Mouse (Mus musculus): ENCODE measurements around the gene Mroh2b. TPM values are rescaled to one million over a fixed set of nuclear protein-coding genes. Genes with fewer than 3 reads are reported as not detected.

Mroh2b gene
- polyA plus RNA-seq (2015; fragmentation: Nextera tagmentation; extraction: Ambion mirVana) = not detected in 2 replicates

DNA sequence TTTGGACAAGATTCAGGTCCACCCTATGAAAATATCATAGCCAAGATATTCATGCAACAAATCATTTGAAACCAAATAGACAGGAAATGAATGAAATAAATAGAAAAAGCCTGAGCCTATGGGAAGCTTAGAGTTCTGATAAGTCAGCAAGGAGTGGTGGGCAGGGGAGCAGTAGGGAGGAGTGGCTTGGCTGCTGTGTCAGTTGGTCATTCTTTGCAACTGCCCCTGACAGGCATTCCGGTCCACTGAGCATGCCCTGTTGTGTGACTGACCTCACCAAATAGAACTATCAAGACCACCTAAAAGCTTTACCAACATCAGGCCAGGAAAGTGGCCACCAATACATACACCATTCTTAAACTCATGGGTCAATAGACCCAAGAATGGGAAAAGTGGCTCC, at the start of gene Mroh2b:
Gene Mroh2b (plus strand): TSS at position 301 of the 400 bp plus-strand sequence.
- no peak within 1 kb of the TSS for H3K4me3 ChIP-seq
- H3K9me3 ChIP-seq = no peaks in the 10 kb centered on the region
- H3K36me3 ChIP-seq = no peaks in the 10 kb centered on the region
- no peak within 1 kb of the TSS for H3K9ac ChIP-seq
- no peaks in the 10 kb centered on the region for H3K27me3 ChIP-seq (replicated peaks)
- no peak within 1 kb of the TSS for H3K27ac ChIP-seq (replicated peaks)
- no peak within 1 kb of the TSS for H3K4me2 ChIP-seq
- 86% methylated on average over 1 of the region's 1 CpGs for WGBS
- ATAC-seq (ENCODE audit: extremely low read depth, insufficient number of reproducible peaks, low FRiP score, low TSS enrichment) = no peak
- no peaks in the 10 kb centered on the region for H3K4me1 ChIP-seq

DNA sequence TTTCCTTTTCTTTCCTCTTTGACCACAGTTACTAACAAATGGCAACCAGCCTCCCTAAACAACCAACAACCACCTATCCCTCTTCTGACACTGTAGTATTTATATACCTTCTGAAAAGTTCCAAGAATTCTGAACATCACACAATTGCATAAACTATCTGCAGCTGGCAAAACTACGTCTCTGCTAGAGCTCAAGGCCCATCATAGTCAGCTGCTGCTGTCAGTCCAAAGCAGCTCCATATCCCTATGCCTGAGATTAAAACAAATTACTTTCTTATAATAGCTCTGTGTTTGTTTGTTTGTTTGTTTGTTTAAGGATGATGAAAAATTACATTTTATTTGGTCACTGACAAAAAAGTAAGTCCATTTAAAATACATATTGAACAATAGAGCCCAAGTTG, 48.5 kb upstream of the Mroh2b start:
- H3K4me2 ChIP-seq = no peak overlapping the region
- no peak for ATAC-seq (ENCODE audit: extremely low read depth, insufficient number of reproducible peaks, low FRiP score, low TSS enrichment)
- no peaks in the 10 kb centered on the region for H3K27me3 ChIP-seq (replicated peaks)
- no peaks in the 10 kb centered on the region for H3K4me1 ChIP-seq
- no peaks in the 10 kb centered on the region for H3K9me3 ChIP-seq
- no peak overlapping the region for H3K9ac ChIP-seq
- H3K27ac ChIP-seq (replicated peaks) = no peak overlapping the region
- no peaks in the 10 kb centered on the region for H3K36me3 ChIP-seq
- WGBS = 82% methylated on average over 1 of the region's 1 CpGs
- no peak overlapping the region for H3K4me3 ChIP-seq

DNA sequence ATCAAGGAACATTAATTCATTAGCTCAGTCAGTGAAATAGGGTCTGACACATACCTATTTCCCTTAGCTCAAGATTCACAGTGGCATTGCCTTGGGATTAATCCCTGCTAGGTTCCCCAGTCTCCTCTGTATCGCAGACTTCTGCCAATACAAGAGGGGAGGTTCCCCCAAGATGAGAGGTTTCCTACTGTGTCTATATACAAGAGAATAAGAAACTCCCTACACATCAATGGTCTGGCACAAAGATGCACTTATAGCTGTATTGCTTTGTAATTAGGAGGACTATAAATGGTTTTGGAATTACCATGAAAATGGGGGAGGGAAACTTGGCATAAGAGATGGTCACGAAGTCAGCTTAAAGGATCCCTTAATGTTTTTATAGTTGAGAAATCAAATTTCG, 3.6 kb upstream of the Mroh2b start:
- H3K27ac ChIP-seq (replicated peaks) = no peak overlapping the region
- no peak for ATAC-seq (ENCODE audit: extremely low read depth, insufficient number of reproducible peaks, low FRiP score, low TSS enrichment)
- H3K9me3 ChIP-seq = no peaks in the 10 kb centered on the region
- no peaks in the 10 kb centered on the region for H3K36me3 ChIP-seq
- H3K9ac ChIP-seq = no peak overlapping the region
- H3K27me3 ChIP-seq (replicated peaks) = no peaks in the 10 kb centered on the region
- H3K4me1 ChIP-seq = no peaks in the 10 kb centered on the region
- H3K4me2 ChIP-seq = no peak overlapping the region
- no peak overlapping the region for H3K4me3 ChIP-seq
- WGBS = 69% methylated on average over 3 of the region's 3 CpGs

DNA sequence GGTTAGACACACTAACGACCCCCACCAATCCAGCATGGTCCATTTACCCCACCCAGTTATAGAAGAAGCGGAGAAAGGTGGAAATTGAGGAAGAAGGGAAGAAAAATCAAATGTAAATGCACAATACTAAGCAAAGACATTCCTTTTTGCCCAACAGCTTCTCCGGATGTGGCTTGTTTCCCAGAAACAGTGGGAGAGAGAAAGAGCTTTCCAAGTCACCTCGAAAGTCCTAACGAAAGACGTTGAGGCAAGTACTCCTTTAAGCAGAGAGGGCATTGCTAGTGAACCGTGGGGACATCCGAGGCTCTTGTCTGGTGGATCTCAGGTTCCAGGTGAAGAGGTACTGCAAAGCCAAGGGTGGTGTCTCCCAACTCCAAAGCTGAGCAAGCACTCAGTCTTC, 36.2 kb downstream of the Mroh2b start:
- no peak overlapping the region for H3K9ac ChIP-seq
- ATAC-seq (ENCODE audit: extremely low read depth, insufficient number of reproducible peaks, low FRiP score, low TSS enrichment) = no peak
- H3K4me3 ChIP-seq = no peak overlapping the region
- H3K36me3 ChIP-seq = no peaks in the 10 kb centered on the region
- no peaks in the 10 kb centered on the region for H3K4me1 ChIP-seq
- no peak overlapping the region for H3K27ac ChIP-seq (replicated peaks)
- no peaks in the 10 kb centered on the region for H3K27me3 ChIP-seq (replicated peaks)
- H3K4me2 ChIP-seq = no peak overlapping the region
- 82% methylated on average over 8 of the region's 8 CpGs for WGBS
- H3K9me3 ChIP-seq = no peaks in the 10 kb centered on the region

DNA sequence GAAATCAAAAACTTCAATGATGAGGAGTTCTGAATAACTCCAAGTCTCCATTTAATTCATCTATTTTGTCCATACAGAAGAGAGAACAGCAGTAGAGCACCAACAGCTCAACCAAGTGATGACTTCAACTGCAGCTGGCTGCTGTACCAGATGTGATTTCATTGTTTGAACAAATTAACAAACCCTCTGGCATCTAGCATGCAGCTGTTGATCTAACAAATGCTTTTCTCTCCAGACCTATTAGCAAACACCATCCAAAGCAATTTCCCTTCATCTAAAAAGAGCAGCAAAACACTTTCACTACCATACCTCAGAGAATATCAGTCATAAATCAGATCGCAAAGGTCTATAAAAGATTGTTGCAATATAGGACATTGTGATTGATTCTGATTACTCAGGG, 74.8 kb downstream of the Mroh2b start:
- Histone ChIP-seq H3K4me3 (no peak overlapping the region), H3K9me3 (no peaks in the 10 kb centered on the region), H3K36me3 (no peaks in the 10 kb centered on the region), H3K4me1 (no peaks in the 10 kb centered on the region), H3K27me3 (replicated peaks) (no peaks in the 10 kb centered on the region), H3K27ac (replicated peaks) (no peak overlapping the region), H3K4me2 (no peak overlapping the region), H3K9ac (no peak overlapping the region)
- no peak for ATAC-seq (ENCODE audit: extremely low read depth, insufficient number of reproducible peaks, low FRiP score, low TSS enrichment)
- 86% methylated on average over 1 of the region's 1 CpGs for WGBS

DNA sequence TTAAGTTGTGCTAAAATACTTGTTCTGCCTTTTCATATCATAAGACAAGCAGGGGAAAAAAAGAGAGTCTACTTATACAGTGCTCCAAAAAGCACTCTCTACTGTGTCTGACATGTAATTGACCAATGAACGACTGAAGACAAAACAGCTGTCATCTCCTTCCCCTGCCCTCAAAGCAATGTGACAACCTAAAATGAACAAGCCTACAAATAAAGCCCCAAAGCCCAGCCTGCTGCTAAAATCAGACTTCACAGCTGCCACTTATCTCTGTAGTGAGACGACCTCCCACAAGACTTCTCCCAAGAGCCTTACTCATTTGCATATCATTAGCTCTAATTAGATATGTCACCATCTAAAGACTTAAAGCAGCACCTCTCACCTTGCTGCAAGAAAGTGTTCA, 104.4 kb downstream of the Mroh2b start:
- no peaks in the 10 kb centered on the region for H3K4me1 ChIP-seq
- WGBS = 13% methylated on average over 2 of the region's 2 CpGs
- H3K36me3 ChIP-seq = no peaks in the 10 kb centered on the region
- H3K9me3 ChIP-seq = no peaks in the 10 kb centered on the region
- no peak overlapping the region for H3K4me3 ChIP-seq
- no peak for ATAC-seq (ENCODE audit: extremely low read depth, insufficient number of reproducible peaks, low FRiP score, low TSS enrichment)
- H3K27ac ChIP-seq (replicated peaks) = no peak overlapping the region
- H3K27me3 ChIP-seq (replicated peaks) = no peaks in the 10 kb centered on the region
- H3K4me2 ChIP-seq = no peak overlapping the region
- H3K9ac ChIP-seq = no peak overlapping the region

DNA sequence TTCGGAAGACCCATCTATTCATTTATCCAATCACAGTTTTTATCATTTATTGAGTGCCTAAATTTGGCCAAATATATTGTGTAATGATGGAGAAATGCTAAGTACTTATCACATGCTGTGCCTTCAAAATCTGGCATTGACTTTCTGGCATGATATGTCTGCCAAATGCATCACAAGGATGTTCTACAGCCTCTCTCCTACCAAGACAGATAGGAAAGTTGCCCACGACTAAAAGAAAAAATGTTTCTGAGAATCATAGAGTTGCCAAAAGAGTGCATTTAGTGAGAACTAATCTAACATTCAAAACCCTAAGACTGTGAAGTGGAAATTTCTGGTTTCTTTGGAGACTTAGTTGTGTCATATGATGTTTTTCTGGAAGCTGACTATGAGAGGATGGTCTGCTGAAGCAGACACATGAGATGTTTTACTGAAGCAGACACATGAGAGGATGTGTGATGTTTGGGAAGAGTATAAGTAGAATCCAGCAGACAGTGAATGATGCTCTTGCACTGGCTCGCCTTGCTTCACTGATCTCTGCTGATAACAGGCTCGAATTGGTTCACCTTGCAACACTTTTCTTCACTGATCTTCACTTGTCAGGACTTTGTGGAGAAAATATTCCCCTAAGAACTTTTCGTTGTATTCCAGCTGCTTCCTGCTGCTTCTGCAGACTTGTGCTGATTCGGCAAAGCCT, 105.1 kb downstream of the Mroh2b start:
- Histone ChIP-seq H3K4me1 (no peaks in the 10 kb centered on the region), H3K27me3 (replicated peaks) (no peaks in the 10 kb centered on the region), H3K36me3 (no peaks in the 10 kb centered on the region), H3K4me3 (no peak overlapping the region), H3K4me2 (no peak overlapping the region), H3K9ac (no peak overlapping the region), H3K27ac (replicated peaks) (no peak overlapping the region), H3K9me3 (no peaks in the 10 kb centered on the region)
- WGBS = 66% methylated on average over 6 of the region's 6 CpGs
- ATAC-seq (ENCODE audit: extremely low read depth, insufficient number of reproducible peaks, low FRiP score, low TSS enrichment) = no peak

DNA sequence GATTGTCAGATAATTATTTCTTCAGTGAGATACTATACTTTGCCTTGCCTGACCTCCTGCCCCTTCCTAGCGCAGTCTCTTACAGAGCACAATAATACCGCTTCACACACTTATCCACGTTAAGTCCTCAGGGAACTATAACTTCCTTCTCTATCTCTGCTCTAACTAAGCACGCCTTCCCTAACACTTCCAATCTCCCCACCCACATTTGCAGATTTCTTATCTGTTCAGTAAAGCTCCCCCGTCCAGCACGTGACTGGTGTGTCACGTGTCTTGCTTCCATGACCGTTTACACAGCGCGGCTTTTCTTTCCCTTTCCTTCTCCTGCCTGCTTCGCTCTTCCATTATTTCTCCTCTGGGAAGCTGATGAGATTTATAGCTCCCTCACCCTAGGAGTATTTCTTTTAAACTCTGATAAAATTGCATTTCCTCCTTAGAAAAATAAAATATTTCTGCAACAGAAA, 111.1 kb downstream of the Mroh2b start:
- no peak overlapping the region for H3K27ac ChIP-seq (replicated peaks)
- H3K4me3 ChIP-seq = no peak overlapping the region
- H3K9me3 ChIP-seq = no peaks in the 10 kb centered on the region
- H3K4me2 ChIP-seq = peak overlapping the region; percentile 34; the same call in 1 of the 2 replicates
- H3K36me3 ChIP-seq = no peaks in the 10 kb centered on the region
- no peaks in the 10 kb centered on the region for H3K27me3 ChIP-seq (replicated peaks)
- no peak overlapping the region for H3K9ac ChIP-seq
- no peaks in the 10 kb centered on the region for H3K4me1 ChIP-seq
- 61% methylated on average over 11 of the region's 11 CpGs for WGBS
- ATAC-seq (ENCODE audit: extremely low read depth, insufficient number of reproducible peaks, low FRiP score, low TSS enrichment) = no peak

Other genes starting within 250 kb of the Mroh2b start
- gene C6, start 171.6 kb upstream of the Mroh2b start, polyA plus RNA-seq (2015; fragmentation: Nextera tagmentation; extraction: Ambion mirVana) = not detected in 2 replicates
- gene C7, start 165.0 kb downstream of the Mroh2b start, polyA plus RNA-seq (2015; fragmentation: Nextera tagmentation; extraction: Ambion mirVana) = 0.07 and 0.10 TPM in 2 replicates
- gene Card6, start 209.8 kb downstream of the Mroh2b start, polyA plus RNA-seq (2015; fragmentation: Nextera tagmentation; extraction: Ambion mirVana) = 2.0 and 2.4 TPM in 2 replicates
- gene Rpl37, start 217.9 kb downstream of the Mroh2b start, polyA plus RNA-seq (2015; fragmentation: Nextera tagmentation; extraction: Ambion mirVana) = 363 and 370 TPM in 2 replicates
- gene Prkaa1, start 245.1 kb downstream of the Mroh2b start, polyA plus RNA-seq (2015; fragmentation: Nextera tagmentation; extraction: Ambion mirVana) = 16.4 and 16.5 TPM in 2 replicates

Measured in heart, embryonic 13.5 days (tissue).